Mouse (Mus musculus): ENCODE measurements around the gene Slc26a10. TPM values are rescaled to one million over a fixed set of nuclear protein-coding genes. Genes with fewer than 3 reads are reported as not detected.
A peak's percentile ranks its signal among the peaks of the same experiment; 100 is the strongest.

The Slc26a10 gene
- total and polyA plus RNA-seq, 2 experiments from 2014 or later: 0.10 to 0.80 TPM

GRCm38 (mm10) chr10:127170002-127170401 lies 10.4 kb downstream of the Slc26a10 start:
- Histone ChIP-seq H3K36me3 (ENCODE audit: insufficient read depth) (peaks cover 25% of the 10 kb centered on the region), H3K27ac (ENCODE audit: low read depth, low read length) (no peak overlapping the region), H3K9ac (no peak overlapping the region), H3K4me3 (ENCODE audit: low read depth, low read length) (no peak overlapping the region), H3K4me2 (ENCODE audit: low read depth) (peak overlapping the region; percentile 39; the same call in 1 of the 2 replicates), H3K9me3 (ENCODE audit: low read length) (no peaks in the 10 kb centered on the region), H3K27me3 (ENCODE audit: insufficient read depth, low read length) (peaks cover 6% of the 10 kb centered on the region), H3K4me1 (ENCODE audit: insufficient read depth) (0 out of 2 replicates have a peak, but pooled peaks cover 3% of the 10 kb centered on the region)
- TF ChIP-seq CTCF (IDR thresholded peaks at IDR 0.05; ENCODE audit: low read depth): peak; percentile 63
- DNase-seq (no peak), ATAC-seq (no peak)
- WGBS: 5% methylated on average over 22 of the region's 22 CpGs

- no peak overlapping the region for H3K4me2 ChIP-seq (ENCODE audit: low read depth)
- DNase-seq: no peak
- WGBS: 63% methylated on average over 10 of the region's 10 CpGs
Observed at GRCm38 (mm10) chr10:127167614-127168192, 12.7 kb downstream of the Slc26a10 start.

GRCm38 (mm10) chr10:127166771-127167613 lies 13.5 kb downstream of the Slc26a10 start:
- peak overlapping the region; percentile 99 for H3K9ac ChIP-seq
- H3K27me3 ChIP-seq (ENCODE audit: insufficient read depth, low read length): peaks cover 6% of the 10 kb centered on the region
- peaks cover 22% of the 10 kb centered on the region for H3K36me3 ChIP-seq (ENCODE audit: insufficient read depth)
- H3K9me3 ChIP-seq (ENCODE audit: low read length): no peaks in the 10 kb centered on the region
- H3K4me3 ChIP-seq (ENCODE audit: low read depth, low read length): peak overlapping the region; percentile 83
- peak overlapping the region; percentile 94; the same call in 1 of the 2 replicates for H3K27ac ChIP-seq (ENCODE audit: low read depth, low read length)
- no peak for TF ChIP-seq CTCF (IDR thresholded peaks at IDR 0.05; ENCODE audit: low read depth)
- DNase-seq (no peak), ATAC-seq (no peak)
- H3K4me2 ChIP-seq (ENCODE audit: low read depth): peak overlapping the region; percentile 84
- 0 out of 2 replicates have a peak, but pooled peaks cover 3% of the 10 kb centered on the region for H3K4me1 ChIP-seq (ENCODE audit: insufficient read depth)
- whole genome bisulfite sequencing: 29% methylated on average over 15 of the region's 15 CpGs

More at GRCm38 (mm10) chr10:127167614-127168192, 12.7 kb downstream of the Slc26a10 start:
- Histone ChIP-seq H3K27ac (ENCODE audit: low read depth, low read length) (no peak overlapping the region), H3K9ac (no peak overlapping the region; the same call in 1 of the 2 replicates), H3K4me1 (ENCODE audit: insufficient read depth) (0 out of 2 replicates have a peak, but pooled peaks cover 3% of the 10 kb centered on the region), H3K4me3 (ENCODE audit: low read depth, low read length) (no peak overlapping the region), H3K36me3 (ENCODE audit: insufficient read depth) (peaks cover 25% of the 10 kb centered on the region), H3K27me3 (ENCODE audit: insufficient read depth, low read length) (peaks cover 6% of the 10 kb centered on the region), H3K9me3 (ENCODE audit: low read length) (no peaks in the 10 kb centered on the region)
- TF ChIP-seq CTCF (IDR thresholded peaks at IDR 0.05; ENCODE audit: low read depth): no peak
- no peak for ATAC-seq

- Histone ChIP-seq H3K9ac (peak overlapping the region; percentile 99), H3K4me2 (ENCODE audit: low read depth) (peak overlapping the region; percentile 84), H3K36me3 (ENCODE audit: insufficient read depth) (peaks cover 16% of the 10 kb centered on the region; the same call in 1 of the 2 replicates), H3K4me3 (ENCODE audit: low read depth, low read length) (peak overlapping the region; percentile 83), H3K9me3 (ENCODE audit: low read length) (no peaks in the 10 kb centered on the region), H3K27me3 (ENCODE audit: insufficient read depth, low read length) (peaks cover 6% of the 10 kb centered on the region), H3K4me1 (ENCODE audit: insufficient read depth) (0 out of 2 replicates have a peak, but pooled peaks cover 3% of the 10 kb centered on the region), H3K27ac (ENCODE audit: low read depth, low read length) (peak overlapping the region; percentile 94)
- 8% methylated on average over 11 of the region's 11 CpGs for WGBS
- ATAC-seq: no peak
- no peak for DNase-seq
- TF ChIP-seq CTCF (IDR thresholded peaks at IDR 0.05; ENCODE audit: low read depth): peak; percentile 51
Observed at GRCm38 (mm10) chr10:127166404-127166715, 14.1 kb downstream of the Slc26a10 start.

GRCm38 (mm10) chr10:127165654-127166403 lies 14.6 kb downstream of the Slc26a10 start:
- peak overlapping the region; percentile 94 for H3K27ac ChIP-seq (ENCODE audit: low read depth, low read length)
- TF ChIP-seq CTCF (IDR thresholded peaks at IDR 0.05; ENCODE audit: low read depth): no peak
- no peaks in the 10 kb centered on the region for H3K9me3 ChIP-seq (ENCODE audit: low read length)
- peak overlapping the region; percentile 83 for H3K4me3 ChIP-seq (ENCODE audit: low read depth, low read length)
- peaks cover 6% of the 10 kb centered on the region for H3K27me3 ChIP-seq (ENCODE audit: insufficient read depth, low read length)
- 2% methylated on average over 55 of the region's 56 CpGs for WGBS
- 0 out of 2 replicates have a peak, but pooled peaks cover 2% of the 10 kb centered on the region for H3K4me1 ChIP-seq (ENCODE audit: insufficient read depth)
- ATAC-seq (peak; percentile 65), DNase-seq (peak; percentile 71)
- H3K9ac ChIP-seq: peak overlapping the region; percentile 99
- peaks cover 15% of the 10 kb centered on the region; the same call in 1 of the 2 replicates for H3K36me3 ChIP-seq (ENCODE audit: insufficient read depth)
- peak overlapping the region; percentile 84 for H3K4me2 ChIP-seq (ENCODE audit: low read depth)

- Histone ChIP-seq H3K9ac (peak overlapping the region; percentile 99), H3K9me3 (ENCODE audit: low read length) (no peaks in the 10 kb centered on the region), H3K27ac (ENCODE audit: low read depth, low read length) (peak overlapping the region; percentile 94), H3K27me3 (ENCODE audit: insufficient read depth, low read length) (peaks cover 2% of the 10 kb centered on the region), H3K36me3 (ENCODE audit: insufficient read depth) (peaks cover 15% of the 10 kb centered on the region; the same call in 1 of the 2 replicates), H3K4me1 (ENCODE audit: insufficient read depth) (no peaks in the 10 kb centered on the region), H3K4me3 (ENCODE audit: low read depth, low read length) (peak overlapping the region; percentile 83), H3K4me2 (ENCODE audit: low read depth) (peak overlapping the region; percentile 84)
- no peak for TF ChIP-seq CTCF (IDR thresholded peaks at IDR 0.05; ENCODE audit: low read depth)
- DNase-seq: no peak
- ATAC-seq: peak; percentile 47; the same call in 1 of the 2 replicates
- 1% methylated on average over 42 of the region's 42 CpGs for WGBS
Observed at GRCm38 (mm10) chr10:127165354-127165653, 15.1 kb downstream of the Slc26a10 start.
